Mouse (Mus musculus) gastrocnemius, adult 8-10 months (tissue): ENCODE results near the gene Jade3. TPM values are rescaled to one million over a fixed set of nuclear protein-coding genes. Genes with fewer than 3 reads are reported as not detected.
"Not testable (repeated sequence)": the region's sequence is repeated elsewhere in the genome, so short reads cannot be mapped to it uniquely, and the experiment has no call there.

Experiments used
- DNase-seq, 2 experiments: peaks; one replicate each; pipeline ENCODE4 v3.0.0; 2022; ENCODE audit warnings: low spot score in 2 of 2
- total RNA-seq, 4 experiments: library from RNA; stranded (reverse); gene quantifications; 2 replicates each; pipeline ENCODE4 v1.2.4; 2022

Gene Jade3
- total RNA-seq, result under 1 TPM; 0.27 to 0.58 (median 0.44) TPM

DNA sequence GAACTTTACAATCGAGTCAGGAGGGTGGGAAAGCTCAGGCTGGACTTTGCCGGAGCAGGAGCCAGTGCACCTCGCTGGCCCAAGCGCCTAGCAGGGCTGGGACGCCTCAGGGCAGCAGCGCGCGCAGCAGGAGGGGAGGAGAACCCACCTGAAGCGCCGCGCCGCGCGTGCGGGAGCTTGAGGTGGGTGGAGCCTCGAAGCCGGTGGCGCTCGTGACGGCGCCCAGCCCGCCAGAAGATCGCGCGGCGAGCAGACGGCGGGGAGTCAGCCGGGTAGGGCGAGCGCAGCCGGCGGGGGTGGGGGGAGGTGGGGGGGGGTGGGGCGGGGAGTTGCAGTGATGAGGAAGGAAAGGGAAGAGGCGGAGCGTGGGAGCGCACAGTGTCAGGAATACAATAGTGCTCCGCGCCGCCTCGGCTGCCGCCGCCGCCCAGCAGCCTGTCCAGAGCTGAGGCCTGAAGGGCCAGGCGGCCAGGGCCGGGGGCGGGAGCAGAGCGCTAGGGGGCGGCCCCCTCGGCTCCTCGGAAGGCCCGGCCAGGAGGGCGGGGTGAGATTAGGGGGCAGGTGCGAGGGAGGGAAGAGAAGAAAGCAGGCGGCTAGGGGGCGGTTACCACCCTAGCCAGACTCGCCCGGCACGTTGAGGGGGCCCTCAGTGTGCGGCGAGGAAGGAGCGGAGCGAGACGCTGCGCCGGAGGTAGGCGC lies at the start of gene Jade3:
Jade3 (plus strand) TSS at position 549 of the 699 bp plus-strand sequence.
- peak; percentile 18 to 41 for DNase-seq

DNA sequence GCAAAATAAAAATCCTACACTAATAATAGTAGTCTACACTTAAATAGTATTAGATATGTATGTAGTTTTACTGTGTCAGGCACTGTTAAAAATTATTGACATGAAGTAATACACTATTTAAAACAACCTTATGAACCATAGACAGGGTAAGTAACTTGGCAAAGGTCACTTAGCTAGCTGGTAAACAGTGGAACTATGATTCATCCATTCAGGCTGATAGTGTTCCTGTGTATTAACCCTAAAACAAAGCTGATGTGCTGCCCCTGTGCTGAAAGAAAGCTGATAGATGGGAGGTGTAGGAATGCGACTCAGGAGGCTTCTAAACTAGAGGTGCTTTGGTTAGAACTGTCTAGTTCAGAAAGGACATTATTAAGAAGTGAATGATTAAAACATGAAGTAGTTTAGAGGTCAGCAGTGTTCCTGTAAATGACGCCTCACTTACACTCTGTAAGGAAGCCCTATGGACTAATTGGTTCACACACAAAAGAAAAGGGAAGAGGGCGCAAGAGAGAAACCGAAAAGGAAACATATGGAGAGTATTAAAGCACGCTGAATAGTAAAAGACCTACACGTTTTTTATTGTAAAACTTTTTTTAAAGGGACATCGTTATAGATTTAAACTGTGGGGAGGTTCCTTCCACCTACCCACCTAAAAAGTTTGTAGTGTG lies 46.0 kb upstream of the Jade3 start:
- no peak for DNase-seq

DNA sequence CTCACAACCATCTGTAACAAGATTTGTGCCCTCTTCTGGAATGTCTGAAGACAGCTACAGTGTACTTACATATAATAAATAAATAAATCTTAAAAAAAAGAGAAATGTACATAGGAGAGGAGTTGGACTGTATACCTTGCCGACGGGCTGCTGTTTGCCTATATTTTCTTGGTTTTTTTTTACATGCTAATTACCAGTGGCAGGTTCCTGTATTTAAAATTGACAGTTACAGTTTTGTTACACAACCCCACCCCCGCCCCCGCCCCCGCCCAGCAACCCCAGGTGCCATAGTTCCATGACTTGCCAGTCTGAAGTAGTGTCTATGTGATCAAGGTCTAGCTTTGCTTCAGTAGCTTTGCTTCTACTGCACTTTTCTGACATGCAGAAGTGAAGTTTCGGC lies 43.2 kb upstream of the Jade3 start:
- DNase-seq, result no peak

DNA sequence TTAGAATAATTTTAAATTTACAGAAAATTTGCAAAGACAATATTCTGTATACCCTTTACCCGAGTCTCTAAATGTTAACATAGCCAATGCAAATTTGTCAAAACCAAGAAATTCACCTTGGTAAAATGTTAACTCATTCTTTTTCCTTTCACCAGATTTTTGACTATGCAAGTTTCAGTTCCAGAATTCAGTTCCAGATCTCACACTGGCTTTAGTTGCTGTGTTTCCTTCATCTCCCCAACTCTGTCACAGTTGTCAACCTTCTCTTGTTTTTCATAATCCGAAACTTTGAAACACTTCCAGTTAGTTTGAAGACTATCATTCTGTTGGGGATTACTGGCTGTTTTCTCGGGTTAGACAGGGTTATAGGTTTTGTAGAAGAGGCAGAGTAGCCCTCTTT lies 38.5 kb upstream of the Jade3 start:
- no peak for DNase-seq

DNA sequence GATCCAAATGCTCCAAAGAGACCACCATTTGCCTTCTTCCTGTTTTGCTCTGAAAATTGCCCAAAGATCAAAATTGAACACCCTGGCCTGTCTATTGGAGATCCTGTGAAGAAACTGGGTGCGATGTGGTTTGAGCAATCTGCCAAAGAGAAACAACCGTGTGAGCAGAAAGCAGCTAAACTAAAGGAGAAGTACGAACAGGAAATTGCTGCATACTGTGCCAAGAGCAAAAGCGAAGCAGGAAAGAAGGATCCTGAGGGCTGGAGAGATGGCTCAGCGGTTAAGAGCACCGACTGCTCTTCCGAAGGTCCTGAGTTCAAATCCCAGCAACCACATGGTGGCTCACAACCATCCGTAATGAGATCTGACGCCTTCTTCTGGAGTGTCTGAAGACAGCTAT lies 33.5 kb upstream of the Jade3 start:
- DNase-seq, result not testable (repeated sequence)

DNA sequence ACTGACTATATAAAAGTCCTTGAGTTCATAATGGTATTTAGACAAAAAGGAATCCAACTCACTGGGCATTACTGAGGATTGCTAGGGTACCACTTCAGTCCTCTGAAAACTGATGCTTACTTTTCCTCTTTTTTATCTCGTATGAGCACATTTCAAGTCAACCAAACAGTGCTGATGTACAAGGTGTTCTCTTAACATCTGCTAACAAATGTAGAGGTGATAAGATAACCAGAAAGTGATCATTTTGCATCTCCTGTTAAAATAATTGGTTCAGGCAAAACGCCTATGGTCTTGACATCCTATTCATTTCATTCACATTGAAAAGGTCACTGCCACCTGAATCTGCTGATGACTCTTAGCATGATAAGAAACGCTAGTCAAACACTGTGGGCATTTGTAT lies 32.5 kb upstream of the Jade3 start:
- no peak for DNase-seq

DNA sequence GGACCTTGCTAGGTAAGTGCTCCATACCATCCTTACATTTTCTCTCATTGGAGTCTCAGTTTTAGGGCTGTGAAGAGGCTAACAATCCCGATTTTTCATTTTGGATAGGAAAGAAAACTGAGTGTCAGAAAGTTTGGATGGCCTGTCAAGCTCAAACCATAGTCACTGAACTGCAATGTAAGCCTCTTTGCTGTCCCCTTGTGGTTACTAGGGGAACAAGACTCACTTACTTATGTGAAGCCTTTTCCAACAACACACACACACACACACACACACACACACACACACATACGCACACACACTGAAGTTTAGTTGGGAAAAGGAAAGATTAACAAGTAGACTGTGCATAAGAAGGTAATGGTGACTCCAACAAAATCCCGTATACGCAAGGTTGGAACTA lies 21.4 kb upstream of the Jade3 start:
- DNase-seq, result no peak

DNA sequence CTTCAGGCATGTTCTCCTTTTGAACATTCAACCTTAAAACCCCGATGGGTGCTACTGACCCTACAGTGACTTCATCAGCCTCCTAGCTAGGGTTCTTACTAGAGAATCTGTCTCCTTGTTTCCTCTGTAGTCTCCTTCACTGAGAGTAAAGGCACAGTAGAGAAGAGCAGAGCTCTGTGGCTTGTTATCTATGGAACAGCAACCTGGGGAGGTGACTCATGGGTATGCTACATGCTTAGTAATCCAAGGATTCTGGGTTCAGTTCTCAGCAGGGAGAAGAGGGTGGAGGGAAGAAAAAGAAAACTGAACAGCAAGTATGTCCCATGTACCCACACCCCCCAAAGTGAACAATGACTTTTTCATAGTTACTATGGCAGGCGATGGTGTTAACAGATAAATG lies 18.6 kb upstream of the Jade3 start:
- no peak for DNase-seq

DNA sequence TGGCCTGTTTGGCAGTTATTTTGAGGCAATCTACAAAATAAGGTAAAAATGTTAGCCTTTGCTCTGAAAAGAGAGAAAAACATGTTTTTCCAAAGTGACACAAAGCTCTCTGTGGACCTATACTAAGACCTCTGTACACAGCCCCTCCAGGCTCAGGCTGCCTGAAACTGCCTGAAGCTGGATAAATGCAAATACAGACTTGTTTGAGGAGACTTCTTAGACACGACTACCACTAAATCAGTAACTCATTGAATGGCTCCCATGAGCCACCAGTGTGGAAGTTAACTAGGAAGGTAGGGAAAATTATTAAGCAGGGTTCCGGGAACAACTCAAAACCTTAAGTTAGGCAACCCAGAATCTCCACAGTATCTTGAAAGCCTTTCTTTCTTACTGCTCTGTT lies 17.8 kb upstream of the Jade3 start:
- no peak for DNase-seq

DNA sequence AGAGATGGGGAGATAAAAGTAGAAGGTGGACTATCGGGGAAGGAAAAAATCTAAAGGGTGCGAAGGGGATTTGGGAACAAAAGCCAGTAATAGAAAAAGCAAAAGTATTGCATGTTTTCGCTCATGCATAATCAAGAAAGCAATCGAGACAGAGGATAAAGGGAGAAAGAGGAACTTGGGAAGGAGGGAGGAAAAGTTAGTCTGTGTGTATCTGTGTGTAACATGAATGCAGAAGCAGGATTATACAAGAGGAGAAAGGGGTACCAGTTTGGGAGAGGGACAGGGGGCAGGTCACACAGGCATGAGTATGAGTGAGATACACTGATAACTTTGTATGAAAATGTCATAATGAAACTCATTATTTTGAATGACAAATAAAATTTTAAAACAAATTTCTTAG lies 14.1 kb upstream of the Jade3 start:
- no peak for DNase-seq

DNA sequence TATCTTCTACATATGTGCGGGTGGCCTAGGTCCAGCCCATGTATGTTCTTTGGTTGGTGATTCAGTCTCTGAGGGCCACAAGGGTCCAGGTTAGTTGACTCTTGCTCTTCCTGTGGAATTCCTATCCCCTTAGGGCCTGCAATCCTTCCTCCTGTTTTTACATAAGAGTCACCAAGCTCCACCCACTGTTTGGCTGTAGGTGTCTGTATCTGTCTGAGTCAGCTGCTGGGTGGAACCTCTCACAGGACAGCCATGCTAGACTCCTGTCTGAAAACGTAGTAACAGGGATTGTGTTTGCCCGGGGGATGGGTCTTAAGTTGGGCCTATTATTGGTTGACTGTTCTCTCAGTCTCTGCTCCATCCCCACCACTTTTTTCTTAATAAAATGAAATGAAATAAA lies 13.3 kb upstream of the Jade3 start:
- no peak for DNase-seq

DNA sequence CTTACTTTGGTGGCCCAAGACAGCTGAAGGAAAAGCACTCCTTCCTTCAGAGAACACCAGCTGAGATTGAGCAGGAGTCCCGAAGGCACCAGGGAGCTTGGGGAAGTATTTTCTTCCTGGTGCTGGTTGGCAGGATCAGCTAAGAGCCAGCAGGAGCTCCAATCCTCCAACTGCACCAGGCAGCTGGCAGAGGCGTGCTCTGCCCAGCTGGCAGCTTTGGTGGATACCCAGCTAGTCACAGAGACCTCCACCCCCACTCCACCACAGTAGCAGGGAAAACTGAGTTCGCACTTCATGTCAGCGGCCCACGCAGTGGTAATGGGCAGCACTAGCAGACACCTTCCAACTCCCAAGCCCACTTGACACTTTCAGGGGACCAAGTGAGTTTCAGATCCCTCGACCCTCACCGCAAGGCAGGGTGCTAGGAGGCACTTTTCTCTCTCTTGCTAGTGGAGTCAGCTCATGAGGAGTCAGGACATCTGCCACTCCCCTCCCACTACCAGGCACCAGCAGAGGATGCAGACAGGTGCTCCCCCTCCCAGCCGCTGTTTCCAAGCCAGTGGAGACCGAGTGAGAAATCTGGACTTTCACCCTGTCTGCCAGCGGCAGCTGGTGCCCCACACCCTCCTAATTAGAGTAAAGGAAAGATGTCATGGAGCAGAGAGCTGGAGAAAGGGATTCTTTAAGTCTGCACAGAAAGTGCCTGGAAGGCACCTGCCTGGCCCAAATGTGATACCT lies 10.4 kb upstream of the Jade3 start:
- DNase-seq, result no peak

DNA sequence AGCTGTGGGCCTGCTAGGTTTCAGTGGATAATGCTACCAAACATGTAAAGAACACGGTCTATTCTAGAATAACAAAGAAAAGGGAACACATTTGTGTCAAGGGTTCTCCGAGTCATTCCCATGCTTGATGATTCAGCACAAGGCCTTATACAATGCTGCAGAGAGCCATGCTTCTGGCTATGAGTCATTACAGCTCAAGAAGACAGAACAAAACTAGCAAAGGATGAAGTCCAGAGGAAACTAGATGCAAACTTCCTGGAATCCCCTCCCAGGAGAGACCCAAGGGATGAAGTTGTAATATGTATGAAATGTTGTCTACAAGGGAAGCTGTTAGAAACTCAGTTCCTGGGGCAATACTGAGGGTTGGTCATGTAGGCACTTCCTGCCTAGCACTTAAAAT lies 7.0 kb upstream of the Jade3 start:
- no peak for DNase-seq

DNA sequence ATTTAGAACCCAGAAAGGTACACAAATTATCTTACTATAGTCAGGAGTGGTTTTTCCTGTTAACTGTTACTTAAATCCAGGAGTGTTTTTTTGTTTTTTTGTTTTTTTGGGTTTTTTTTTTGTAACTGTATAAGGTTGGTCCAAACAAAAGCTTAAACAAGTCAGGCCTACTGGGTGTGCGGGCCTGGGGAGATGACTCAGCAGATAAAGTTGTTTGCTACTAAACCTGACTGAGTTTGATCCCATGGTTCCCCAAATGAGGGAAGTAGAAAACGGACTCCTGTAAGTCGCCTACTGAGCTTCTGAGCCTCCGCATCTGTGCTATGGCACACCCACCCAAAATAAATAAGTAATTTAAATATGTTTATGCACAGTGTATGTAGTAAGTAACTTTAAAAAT lies 6.0 kb upstream of the Jade3 start:
- DNase-seq, result no peak

DNA sequence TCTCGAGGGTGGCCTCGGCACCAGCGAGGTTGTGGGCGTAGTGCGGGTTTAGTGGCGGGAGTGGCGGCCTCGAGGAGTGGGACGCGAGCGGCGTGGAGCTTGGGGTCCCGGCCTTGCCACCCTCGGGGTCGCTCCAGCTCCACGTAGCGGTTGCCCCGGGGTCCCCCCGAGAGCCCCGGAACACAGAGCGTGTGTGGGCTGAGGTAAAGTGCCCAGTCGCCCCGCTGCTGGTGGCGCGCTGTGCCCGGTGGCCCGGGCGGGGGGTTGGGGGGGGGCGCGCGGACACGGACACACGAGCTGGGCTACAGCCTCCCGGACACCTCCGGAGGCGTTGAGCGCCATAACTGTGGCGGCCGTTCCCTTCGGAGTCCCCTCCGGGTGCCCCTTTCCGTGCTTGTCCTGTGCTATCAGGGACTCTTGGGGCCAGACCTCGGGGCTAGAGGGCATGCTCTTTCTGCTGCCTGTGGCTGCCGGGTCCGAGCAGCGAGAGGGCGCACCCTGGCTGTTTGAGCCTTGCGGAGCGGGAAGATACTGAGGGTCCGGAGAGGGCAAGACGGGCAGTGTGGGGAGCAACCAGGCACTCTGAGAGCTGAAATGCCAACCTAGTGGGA lies 456 bp downstream of the Jade3 start:
- peak in 1 of 2 experiments; percentile 3 for DNase-seq

DNA sequence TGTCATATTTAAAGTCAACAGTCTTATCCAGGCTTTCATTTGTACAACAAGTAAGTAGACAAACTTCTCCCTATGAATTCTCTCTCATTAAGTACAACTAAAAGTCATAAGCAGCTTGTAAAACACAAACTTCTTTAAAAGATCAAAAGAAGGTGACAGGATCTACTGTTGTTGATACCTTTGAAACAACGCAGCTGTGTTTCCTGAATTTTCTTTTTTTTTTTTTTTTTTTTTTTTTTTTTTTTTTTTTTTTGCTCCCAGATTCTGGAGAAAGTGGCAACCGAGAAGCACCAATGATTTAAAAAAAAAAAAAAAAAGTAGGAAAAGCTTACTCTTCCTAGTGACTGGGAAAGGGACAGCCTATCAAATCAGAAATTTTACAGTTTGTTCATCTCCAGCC lies 57.7 kb downstream of the Jade3 start:
- no peak for DNase-seq

DNA sequence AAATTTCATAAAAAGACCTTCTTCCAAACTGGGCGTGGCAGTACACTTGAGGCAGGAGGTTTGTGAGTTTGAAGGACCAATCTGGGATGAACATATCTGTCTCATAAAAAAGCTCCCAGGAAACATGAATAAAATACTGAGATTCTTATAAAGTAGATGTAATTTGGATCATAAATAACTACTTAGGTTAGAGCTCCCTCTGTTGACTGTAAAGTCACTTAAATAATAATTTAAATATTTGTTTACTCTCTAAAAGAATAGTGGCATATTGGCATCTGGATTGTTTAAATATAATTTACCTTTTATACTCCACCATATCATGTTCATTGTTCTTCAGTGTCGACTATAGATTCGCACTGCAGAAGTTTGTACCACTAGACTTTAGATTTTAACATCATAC lies 72.2 kb downstream of the Jade3 start:
- no peak for DNase-seq

DNA sequence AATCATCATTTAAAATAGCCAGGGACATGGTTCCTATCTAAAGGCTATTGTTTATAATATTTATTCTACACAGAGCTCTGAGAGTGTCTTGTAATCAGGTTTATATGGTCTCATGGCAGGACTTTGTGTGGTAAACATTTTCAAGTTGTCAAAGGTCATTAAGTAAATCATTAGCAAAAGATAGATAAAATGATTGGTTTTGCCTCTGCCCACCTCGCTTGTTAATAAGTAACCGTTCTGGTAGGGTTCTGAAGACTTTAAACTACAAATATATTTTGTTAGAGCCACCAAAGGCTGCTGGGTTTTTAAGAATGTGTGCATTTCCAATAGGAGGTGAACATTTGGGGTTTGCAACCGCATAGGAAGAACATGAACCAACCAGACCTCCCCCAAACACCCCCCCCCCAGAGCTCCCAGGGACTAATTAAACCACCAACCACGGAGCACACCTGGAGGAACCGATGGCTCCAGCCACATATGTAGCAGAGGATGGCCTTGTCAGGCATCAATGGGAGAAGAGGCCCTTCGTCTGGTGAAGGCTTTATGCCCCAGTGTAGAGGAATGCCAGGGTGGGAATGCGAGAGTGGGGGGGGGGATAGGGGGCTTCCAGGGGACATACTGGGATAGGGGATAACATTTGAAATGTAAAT lies 94.9 kb downstream of the Jade3 start:
- no peak for DNase-seq

DNA sequence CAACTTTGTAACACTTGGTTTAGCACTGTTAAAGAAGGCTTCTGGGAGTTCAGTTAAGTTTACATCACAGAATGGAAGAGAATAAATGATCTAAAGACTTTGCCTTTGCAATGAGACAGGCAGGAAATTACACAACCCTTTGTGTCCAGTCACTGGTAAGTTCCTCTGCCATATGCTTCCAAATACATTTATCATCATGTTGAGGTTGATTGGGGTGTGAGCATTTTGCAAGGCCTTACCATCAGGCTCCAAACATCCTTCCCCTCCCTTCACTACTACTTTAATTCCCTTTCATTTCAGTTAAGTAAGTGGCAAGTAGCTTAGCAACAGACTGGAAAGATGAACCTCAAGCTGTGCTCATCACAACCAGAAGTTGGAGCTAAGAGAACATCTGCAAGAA lies 96.1 kb downstream of the Jade3 start:
- no peak for DNase-seq

DNA sequence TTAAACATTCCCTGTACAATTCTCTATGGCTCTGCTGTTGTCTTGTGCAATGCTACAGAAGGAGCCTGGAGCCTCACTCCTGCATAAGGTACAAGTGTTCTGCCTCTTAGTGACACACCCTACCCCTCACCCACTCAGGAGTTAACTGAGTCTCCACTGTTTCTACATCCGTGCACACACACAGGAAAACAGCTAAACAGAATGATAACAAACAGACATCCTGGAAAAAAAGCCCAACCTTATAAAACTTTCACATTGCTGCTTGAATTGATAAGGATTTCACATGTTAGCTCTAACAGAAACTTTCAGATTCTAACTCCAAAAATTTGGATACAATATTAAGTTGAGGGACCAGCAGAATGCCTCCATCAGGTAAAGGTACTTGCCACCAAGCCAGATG lies 107.1 kb downstream of the Jade3 start:
- no peak for DNase-seq

DNA sequence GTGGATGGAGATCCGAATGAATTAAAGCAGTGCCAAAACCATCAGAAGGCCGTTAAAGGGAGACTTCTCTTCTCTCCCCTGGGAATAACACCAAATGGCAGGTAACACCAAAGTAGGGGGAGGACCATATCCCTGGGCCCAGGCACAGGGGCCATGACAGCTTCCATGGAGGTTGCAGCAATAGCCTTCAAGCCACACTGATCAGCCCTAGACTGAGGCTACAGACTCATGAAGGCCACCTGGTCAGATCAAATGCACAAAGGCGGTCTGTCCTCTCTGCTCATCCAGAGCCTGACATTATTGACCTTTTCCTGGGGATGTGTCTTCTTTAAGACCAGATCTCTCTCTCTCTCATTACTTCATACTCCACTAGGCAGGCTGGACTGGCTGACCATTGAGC lies 118.4 kb downstream of the Jade3 start:
- no peak for DNase-seq

DNA sequence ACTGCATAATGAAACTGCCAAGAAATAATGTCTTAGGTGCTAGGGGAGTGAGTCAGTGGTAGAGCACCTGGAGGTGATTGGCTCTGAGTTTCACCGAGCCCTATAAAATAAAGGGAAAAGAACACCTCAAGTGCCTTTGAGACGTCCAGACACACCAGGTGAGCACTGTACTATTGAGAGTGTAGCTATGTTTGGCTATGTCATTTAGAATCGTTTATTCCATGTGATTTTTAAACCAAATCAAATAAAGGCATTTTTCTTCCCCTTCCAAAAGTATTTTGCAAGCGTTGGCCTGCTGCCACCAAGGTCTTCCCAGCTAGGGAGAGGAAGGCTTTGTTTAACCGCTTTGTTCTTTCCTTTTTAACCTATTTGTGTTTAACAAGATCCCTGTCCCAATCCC lies 122.1 kb downstream of the Jade3 start:
- DNase-seq, result no peak
